Mouse (Mus musculus): ENCODE measurements at regions not wholly inside any gene's neighbourhood (a gene's known extent, or its start where the extent isn't known, plus 50 kb on each side); places are given as distances from the start of the nearest gene placed in this dataset.

DNA sequence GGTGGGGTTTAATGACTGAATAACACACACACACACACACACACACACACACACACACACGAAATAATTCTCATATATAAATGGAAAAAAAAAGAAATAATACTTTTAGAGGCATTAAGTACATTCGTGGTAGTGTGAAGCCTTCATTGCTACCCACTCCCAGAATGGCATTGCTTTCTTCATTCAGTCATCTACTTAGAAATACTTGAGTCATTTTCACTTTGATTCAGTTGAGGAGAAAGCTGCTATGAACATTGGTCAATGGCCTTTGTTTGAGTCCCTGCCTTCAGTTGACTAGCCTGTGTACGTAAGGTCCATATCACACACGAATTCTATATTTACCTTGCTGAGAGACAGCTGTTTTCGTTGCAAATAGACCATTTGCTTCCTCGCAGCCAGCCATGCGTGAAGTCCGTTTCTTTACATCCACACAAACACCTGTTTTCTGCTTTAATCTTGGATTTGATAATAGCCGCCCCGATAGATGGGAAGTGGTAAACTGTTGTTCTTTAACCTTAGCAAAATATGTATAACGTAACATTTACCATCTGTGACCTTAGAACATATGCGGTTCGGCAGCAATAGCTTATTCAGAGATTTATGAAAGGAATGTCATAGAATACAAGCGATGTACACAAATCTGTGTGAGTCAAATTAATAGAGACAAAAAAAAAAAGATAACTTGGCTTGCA is 72.3 kb upstream of the Cpm start:
- no peak overlapping the region for H3K4me3 ChIP-seq (replicated peaks; ENCODE audit: low read length)
- no peak overlapping the region for H3K9ac ChIP-seq (ENCODE audit: low read length)
- peak overlapping the region; percentile 40; the same call in 1 of the 2 replicates for H3K4me2 ChIP-seq (ENCODE audit: low read depth, low read length)
- H3K4me1 ChIP-seq (ENCODE audit: control insufficient read depth, insufficient read depth, low read length), result no peaks in the 10 kb centered on the region
- H3K27me3 ChIP-seq (ENCODE audit: control insufficient read depth, insufficient read depth, low read length), result no peaks in the 10 kb centered on the region
- 52% methylated on average over 14 of the region's 14 CpGs for WGBS
- H3K27ac ChIP-seq (ENCODE audit: low read length), result no peak overlapping the region
- H3K9me3 ChIP-seq (replicated peaks; ENCODE audit: control insufficient read depth, low read length), result no peaks in the 10 kb centered on the region
- no peak for ATAC-seq (ENCODE audit: insufficient read depth, low FRiP score)
- H3K36me3 ChIP-seq (ENCODE audit: control insufficient read depth, insufficient read depth, low read length), result no peaks in the 10 kb centered on the region

DNA sequence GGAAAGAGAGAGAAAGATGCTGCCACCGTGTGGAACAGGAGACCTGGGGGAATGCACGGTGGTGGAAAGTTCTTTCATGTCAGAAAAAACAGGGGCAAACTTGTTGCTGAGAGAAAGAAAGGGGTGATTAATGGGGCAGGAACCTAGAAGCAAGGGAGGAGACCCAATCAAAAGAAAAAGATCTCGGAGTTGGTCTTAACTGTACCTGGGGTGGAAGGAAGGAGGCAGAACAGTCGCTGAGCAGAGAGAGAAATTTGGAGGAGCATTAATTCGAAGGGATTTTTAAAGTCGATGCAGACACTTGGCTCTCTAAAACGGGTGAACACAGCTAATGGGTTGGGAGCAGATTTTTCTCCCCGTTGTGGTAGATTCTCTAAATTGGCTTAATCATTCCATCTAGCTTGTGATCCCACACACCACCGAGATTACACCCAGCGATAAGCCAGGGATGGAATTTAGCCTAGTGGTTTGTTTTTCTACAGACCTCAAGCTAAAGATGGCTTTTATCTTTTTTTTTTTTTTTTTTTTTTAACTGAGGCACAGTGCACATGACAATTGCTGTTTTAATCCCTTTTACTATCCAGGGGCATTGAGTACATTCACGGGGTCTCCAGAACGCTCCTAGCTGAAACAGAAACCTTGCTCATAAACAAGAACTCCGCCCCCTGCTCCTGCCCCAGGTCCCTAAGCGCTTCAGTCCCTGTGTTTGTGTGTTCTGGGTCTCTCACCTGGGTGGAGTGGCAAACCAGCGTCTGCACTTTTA is 73.1 kb upstream of the Cpm start:
- Histone ChIP-seq H3K4me1 (ENCODE audit: control insufficient read depth, insufficient read depth, low read length) (no peaks in the 10 kb centered on the region), H3K4me3 (replicated peaks; ENCODE audit: low read length) (no peak overlapping the region), H3K36me3 (ENCODE audit: control insufficient read depth, insufficient read depth, low read length) (no peaks in the 10 kb centered on the region), H3K9me3 (replicated peaks; ENCODE audit: control insufficient read depth, low read length) (no peaks in the 10 kb centered on the region), H3K9ac (ENCODE audit: low read length) (no peak overlapping the region), H3K27ac (ENCODE audit: low read length) (no peak overlapping the region), H3K4me2 (ENCODE audit: low read depth, low read length) (peak overlapping the region; percentile 40), H3K27me3 (ENCODE audit: control insufficient read depth, insufficient read depth, low read length) (no peaks in the 10 kb centered on the region)
- WGBS, result 28% methylated on average over 15 of the region's 15 CpGs
- ATAC-seq (ENCODE audit: insufficient read depth, low FRiP score), result no peak

DNA sequence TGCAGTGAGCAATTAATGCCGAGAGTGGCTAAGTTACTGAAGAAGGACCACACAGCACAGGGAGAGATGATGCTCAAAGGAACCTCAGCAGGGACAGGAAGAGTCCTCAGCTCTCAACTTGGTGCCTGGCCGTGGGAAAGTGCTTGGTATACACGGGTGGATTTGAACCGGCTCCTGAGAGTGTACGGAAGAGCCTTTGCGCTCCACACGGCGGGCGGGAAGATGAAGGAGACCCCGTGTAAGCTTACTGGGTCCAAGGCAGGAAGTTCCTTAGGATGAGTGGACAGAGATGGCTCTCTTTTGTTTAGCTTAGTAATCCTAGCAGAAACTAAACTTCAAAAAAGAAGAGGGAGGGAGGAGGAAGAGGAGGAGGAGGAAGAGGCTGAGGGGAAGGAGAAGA is 73.8 kb upstream of the Cpm start:
- Histone ChIP-seq H3K4me3 (replicated peaks; ENCODE audit: low read length) (no peak overlapping the region), H3K27ac (ENCODE audit: low read length) (no peak overlapping the region), H3K4me2 (ENCODE audit: low read depth, low read length) (no peak overlapping the region), H3K9me3 (replicated peaks; ENCODE audit: control insufficient read depth, low read length) (no peaks in the 10 kb centered on the region), H3K9ac (ENCODE audit: low read length) (no peak overlapping the region), H3K4me1 (ENCODE audit: control insufficient read depth, insufficient read depth, low read length) (no peaks in the 10 kb centered on the region), H3K36me3 (ENCODE audit: control insufficient read depth, insufficient read depth, low read length) (no peaks in the 10 kb centered on the region), H3K27me3 (ENCODE audit: control insufficient read depth, insufficient read depth, low read length) (no peaks in the 10 kb centered on the region)
- ATAC-seq (ENCODE audit: insufficient read depth, low FRiP score), result no peak
- WGBS, result 79% methylated on average over 10 of the region's 10 CpGs

DNA sequence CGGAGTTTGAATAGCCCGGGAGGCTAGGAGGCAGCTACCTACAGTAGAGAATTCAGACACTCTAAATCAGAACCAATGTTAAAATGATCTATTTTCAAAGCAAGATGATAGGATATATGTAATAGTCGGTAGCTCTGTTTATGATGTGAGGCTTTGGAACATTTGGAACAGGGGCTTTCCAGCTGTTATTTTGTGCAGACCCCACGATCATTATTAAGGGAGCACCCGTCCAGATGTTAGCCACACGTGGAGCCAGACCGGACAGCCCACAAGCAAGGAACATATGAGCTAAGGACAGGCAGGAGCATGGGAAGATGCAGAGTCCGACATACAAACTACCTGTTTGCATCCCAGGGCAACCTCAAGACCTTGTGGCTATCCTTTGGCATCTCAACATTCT is 74.3 kb upstream of the Cpm start:
- Histone ChIP-seq H3K9me3 (replicated peaks; ENCODE audit: control insufficient read depth, low read length) (no peaks in the 10 kb centered on the region), H3K4me2 (ENCODE audit: low read depth, low read length) (no peak overlapping the region), H3K4me3 (replicated peaks; ENCODE audit: low read length) (no peak overlapping the region), H3K9ac (ENCODE audit: low read length) (no peak overlapping the region), H3K36me3 (ENCODE audit: control insufficient read depth, insufficient read depth, low read length) (no peaks in the 10 kb centered on the region), H3K27me3 (ENCODE audit: control insufficient read depth, insufficient read depth, low read length) (no peaks in the 10 kb centered on the region), H3K4me1 (ENCODE audit: control insufficient read depth, insufficient read depth, low read length) (no peaks in the 10 kb centered on the region), H3K27ac (ENCODE audit: low read length) (no peak overlapping the region)
- 68% methylated on average over 8 of the region's 8 CpGs for WGBS
- ATAC-seq (ENCODE audit: insufficient read depth, low FRiP score), result no peak

DNA sequence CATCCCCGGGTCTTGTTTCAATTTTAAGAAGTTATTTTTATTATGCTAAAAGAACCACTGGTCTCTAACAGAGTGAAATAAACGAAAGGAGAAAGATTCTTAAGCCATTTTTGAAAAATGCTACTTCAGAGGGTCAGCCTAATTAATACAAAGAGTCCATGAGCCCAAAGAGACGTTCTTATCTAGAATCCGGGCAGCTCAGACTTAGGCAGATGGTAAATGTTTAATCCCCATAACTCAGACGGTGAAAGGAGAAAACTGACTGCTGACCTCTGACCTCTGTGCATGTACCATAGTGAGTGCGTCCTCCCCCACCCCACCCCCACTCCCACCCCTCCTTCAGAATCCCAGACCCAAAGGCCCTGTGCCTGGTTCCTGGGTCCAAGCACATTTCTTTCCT is 74.8 kb upstream of the Cpm start:
- no peak overlapping the region for H3K9ac ChIP-seq (ENCODE audit: low read length)
- H3K4me3 ChIP-seq (replicated peaks; ENCODE audit: low read length), result no peak overlapping the region
- no peaks in the 10 kb centered on the region for H3K36me3 ChIP-seq (ENCODE audit: control insufficient read depth, insufficient read depth, low read length)
- no peaks in the 10 kb centered on the region for H3K9me3 ChIP-seq (replicated peaks; ENCODE audit: control insufficient read depth, low read length)
- no peak overlapping the region for H3K4me2 ChIP-seq (ENCODE audit: low read depth, low read length)
- no peaks in the 10 kb centered on the region for H3K4me1 ChIP-seq (ENCODE audit: control insufficient read depth, insufficient read depth, low read length)
- no peak for ATAC-seq (ENCODE audit: insufficient read depth, low FRiP score)
- no peaks in the 10 kb centered on the region for H3K27me3 ChIP-seq (ENCODE audit: control insufficient read depth, insufficient read depth, low read length)
- 37% methylated on average over 6 of the region's 6 CpGs for WGBS
- no peak overlapping the region for H3K27ac ChIP-seq (ENCODE audit: low read length)

DNA sequence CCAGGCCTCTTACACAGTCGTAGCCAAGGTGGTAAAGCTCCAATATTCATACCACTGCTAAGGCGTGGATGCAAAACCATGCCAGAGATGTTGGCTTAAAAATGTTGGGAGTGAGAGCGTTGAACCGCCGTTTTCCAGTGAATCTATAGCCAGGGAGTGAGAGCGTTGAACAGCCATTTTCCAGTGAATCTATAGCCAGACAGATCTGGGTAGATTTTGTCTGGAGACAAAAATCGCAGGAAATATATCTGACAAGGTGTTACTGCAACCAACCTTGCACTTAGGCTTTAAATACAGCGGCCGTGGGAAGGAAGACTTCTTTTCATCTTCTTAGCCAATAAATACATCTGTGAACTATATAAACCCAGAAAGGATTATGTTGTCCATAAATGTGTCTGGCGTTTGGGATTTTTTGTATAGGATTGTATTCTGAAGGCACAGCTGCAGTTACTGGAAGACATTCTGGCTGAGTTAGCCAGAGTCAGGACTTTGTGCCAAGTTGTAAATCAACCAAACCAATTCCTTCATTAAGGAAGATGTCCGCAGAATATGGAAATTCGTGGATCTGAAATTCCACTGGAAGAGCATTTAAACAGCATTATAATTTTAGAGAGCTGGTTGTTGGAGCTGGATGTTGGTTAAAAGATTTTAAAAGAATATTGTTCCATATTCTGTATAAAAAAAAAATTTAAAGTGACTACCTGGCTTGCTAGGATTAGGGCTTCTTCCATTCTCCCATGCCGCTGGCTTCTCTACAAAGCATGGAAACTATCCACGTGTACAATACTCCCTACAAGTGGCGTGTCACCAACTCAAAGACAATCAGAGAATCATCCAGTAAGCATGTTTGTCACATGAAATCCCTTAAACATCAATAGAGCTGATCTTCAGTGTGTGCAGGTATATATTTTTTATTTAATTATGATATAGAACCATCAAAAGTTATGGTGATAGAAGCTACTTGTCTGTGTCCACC is 75.8 kb upstream of the Cpm start:
- Histone ChIP-seq H3K9ac (ENCODE audit: low read length) (no peak overlapping the region), H3K27me3 (ENCODE audit: control insufficient read depth, insufficient read depth, low read length) (no peaks in the 10 kb centered on the region), H3K4me2 (ENCODE audit: low read depth, low read length) (no peak overlapping the region), H3K4me3 (replicated peaks; ENCODE audit: low read length) (no peak overlapping the region), H3K4me1 (ENCODE audit: control insufficient read depth, insufficient read depth, low read length) (no peaks in the 10 kb centered on the region), H3K9me3 (replicated peaks; ENCODE audit: control insufficient read depth, low read length) (no peaks in the 10 kb centered on the region), H3K36me3 (ENCODE audit: control insufficient read depth, insufficient read depth, low read length) (no peaks in the 10 kb centered on the region), H3K27ac (ENCODE audit: low read length) (no peak overlapping the region)
- ATAC-seq (ENCODE audit: insufficient read depth, low FRiP score), result no peak
- WGBS, result 63% methylated on average over 15 of the region's 15 CpGs

DNA sequence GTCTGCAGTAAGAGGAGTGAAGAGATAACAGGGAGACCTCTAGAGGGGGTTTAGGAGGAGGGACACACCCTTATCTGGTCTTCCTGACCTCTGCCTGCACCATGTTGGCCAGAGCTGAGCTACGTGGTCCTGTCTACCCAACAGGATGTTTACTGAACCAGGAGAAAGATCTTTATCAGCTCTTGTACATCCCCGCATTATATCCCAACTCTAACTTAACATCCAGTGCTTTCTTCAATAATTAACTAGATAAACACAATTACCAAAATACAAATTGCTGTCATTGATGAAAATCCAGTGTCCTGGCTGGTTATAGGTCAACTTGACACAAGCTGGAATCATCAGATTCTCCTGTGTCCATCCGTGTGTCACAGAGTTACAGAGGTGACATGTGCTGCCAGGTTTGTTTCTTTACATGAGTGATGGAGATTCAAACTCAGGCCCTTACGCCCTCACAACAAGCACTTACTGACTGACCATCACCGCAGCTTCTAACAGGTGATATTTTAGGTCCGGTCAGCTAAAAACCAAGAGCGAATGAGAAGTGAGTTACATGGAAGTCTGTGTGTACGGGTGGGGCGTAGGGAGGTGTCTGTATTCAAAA is 77.1 kb upstream of the Cpm start:
- WGBS, result 81% methylated on average over 9 of the region's 9 CpGs
- no peaks in the 10 kb centered on the region for H3K9me3 ChIP-seq (replicated peaks; ENCODE audit: control insufficient read depth, low read length)

DNA sequence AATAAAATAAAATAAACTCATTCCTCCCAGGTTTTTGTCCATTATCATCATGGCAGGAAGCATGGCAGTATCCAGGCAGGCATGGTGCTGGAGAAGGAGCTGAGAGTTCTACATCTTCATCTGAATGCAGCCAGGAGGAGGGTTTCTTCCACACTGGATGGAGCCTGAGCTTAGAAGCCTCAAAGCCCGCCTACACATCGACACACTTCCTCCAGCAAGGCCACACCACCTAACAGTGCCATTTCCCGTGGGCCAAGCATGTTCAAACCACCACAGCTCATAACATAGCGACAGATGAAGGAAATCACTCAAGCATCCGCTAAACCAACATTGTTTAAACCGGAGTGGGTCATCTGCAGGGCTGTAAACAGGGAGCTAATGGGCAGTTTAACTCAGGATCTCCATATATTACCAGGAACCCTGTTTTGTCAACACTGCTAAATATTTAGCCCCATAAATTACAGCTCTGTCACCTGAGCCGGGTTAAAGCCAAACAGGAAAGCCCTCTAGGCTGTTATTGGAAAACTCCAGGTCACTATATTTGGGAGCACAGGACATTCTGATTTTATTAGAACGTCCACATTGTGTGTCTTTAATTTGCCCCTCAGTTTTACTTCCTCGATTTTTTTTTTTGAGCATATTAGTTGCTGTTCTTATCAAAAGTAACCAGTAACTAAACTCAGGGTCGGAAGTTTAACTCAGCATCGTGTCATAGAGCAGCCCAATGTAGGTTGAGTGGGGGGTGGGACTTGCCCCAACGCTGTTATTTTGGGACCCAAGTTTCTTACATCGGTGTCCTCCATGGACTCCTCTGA is 77.9 kb upstream of the Cpm start:
- no peak overlapping the region for H3K9ac ChIP-seq (ENCODE audit: low read length)
- no peaks in the 10 kb centered on the region for H3K9me3 ChIP-seq (replicated peaks; ENCODE audit: control insufficient read depth, low read length)
- H3K27me3 ChIP-seq (ENCODE audit: control insufficient read depth, insufficient read depth, low read length), result no peaks in the 10 kb centered on the region
- H3K4me3 ChIP-seq (replicated peaks; ENCODE audit: low read length), result no peak overlapping the region
- H3K27ac ChIP-seq (ENCODE audit: low read length), result no peak overlapping the region
- 62% methylated on average over 13 of the region's 13 CpGs for WGBS
- H3K36me3 ChIP-seq (ENCODE audit: control insufficient read depth, insufficient read depth, low read length), result no peaks in the 10 kb centered on the region
- ATAC-seq (ENCODE audit: insufficient read depth, low FRiP score), result no peak
- no peaks in the 10 kb centered on the region for H3K4me1 ChIP-seq (ENCODE audit: control insufficient read depth, insufficient read depth, low read length)
- H3K4me2 ChIP-seq (ENCODE audit: low read depth, low read length), result no peak overlapping the region

More for the DNA sequence above, 77.1 kb upstream of the Cpm start:
- H3K27ac ChIP-seq (ENCODE audit: low read length), result no peak overlapping the region
- H3K36me3 ChIP-seq (ENCODE audit: control insufficient read depth, insufficient read depth, low read length), result no peaks in the 10 kb centered on the region
- H3K27me3 ChIP-seq (ENCODE audit: control insufficient read depth, insufficient read depth, low read length), result no peaks in the 10 kb centered on the region
- no peak overlapping the region for H3K4me2 ChIP-seq (ENCODE audit: low read depth, low read length)
- H3K9ac ChIP-seq (ENCODE audit: low read length), result no peak overlapping the region
- ATAC-seq (ENCODE audit: insufficient read depth, low FRiP score), result no peak
- no peaks in the 10 kb centered on the region for H3K4me1 ChIP-seq (ENCODE audit: control insufficient read depth, insufficient read depth, low read length)
- H3K4me3 ChIP-seq (replicated peaks; ENCODE audit: low read length), result no peak overlapping the region
